Mouse (Mus musculus): Measurements from ENCODE around the gene Vmn1r189. TPM values are rescaled to one million over a fixed set of nuclear protein-coding genes. Genes with fewer than 3 reads are reported as not detected.

The Vmn1r189 gene
- polyA plus RNA-seq, 1 experiment = not detected

- TF ChIP-seq POLR2A (IDR thresholded peaks at IDR 0.05; ENCODE audit: control insufficient read depth, low read depth, low read length) (no peak), CTCF (IDR thresholded peaks at IDR 0.05; ENCODE audit: control insufficient read depth, insufficient read depth, insufficient replicate concordance, low read depth, low read length) (peak; percentile 53; the same call in 1 of the 2 replicates)
- no peak overlapping the region for H3K27ac ChIP-seq (ENCODE audit: control insufficient read depth, insufficient read depth, low read depth, low read length)
These were observed 54.8 kb downstream of the Vmn1r189 start for GRCm38 (mm10) chr13:22050591-22051522.

More at GRCm38 (mm10) chr13:22050591-22051522, 54.8 kb downstream of the Vmn1r189 start:
- Histone ChIP-seq H3K4me1 (ENCODE audit: control insufficient read depth, insufficient read depth, low read length) (peaks cover 6% of the 10 kb centered on the region), H3K36me3 (ENCODE audit: control insufficient read depth, insufficient read depth, low read length) (no peaks in the 10 kb centered on the region), H3K4me3 (ENCODE audit: control insufficient read depth, low read depth, low read length) (peak overlapping the region; percentile 42), H3K27me3 (ENCODE audit: control insufficient read depth, insufficient read depth, low read length) (no peaks in the 10 kb centered on the region)

Other genes with a start within 250 kb of the Vmn1r189 start
- gene Zfp184, start 160.7 kb downstream of the Vmn1r189 start, polyA plus RNA-seq (2012; rRNA removed) = 2.7 and 2.8 TPM in 2 replicates
- gene Pom121l2, start 124.6 kb downstream of the Vmn1r189 start, polyA plus RNA-seq (2012; rRNA removed) = 128 and 157 TPM in 2 replicates
- 0.05 and 0.22 TPM in 2 replicates for gene Prss16, start 96.1 kb downstream of the Vmn1r189 start, polyA plus RNA-seq (2012; rRNA removed)
- 1.8 and 3.7 TPM in 2 replicates for gene Hist1h2ah, start 70.3 kb downstream of the Vmn1r189 start, polyA plus RNA-seq (2012; rRNA removed)
- 10.0 and 11.3 TPM in 2 replicates for gene Hist1h2bk, start 70.0 kb downstream of the Vmn1r189 start, polyA plus RNA-seq (2012; rRNA removed)
- gene Hist1h4i, start 64.5 kb downstream of the Vmn1r189 start, polyA plus RNA-seq (2012; rRNA removed) = 3.7 and 6.6 TPM in 2 replicates
- 4.8 and 6.5 TPM in 2 replicates for gene Hist1h2ag, start 62.9 kb downstream of the Vmn1r189 start, polyA plus RNA-seq (2012; rRNA removed)
- gene Hist1h2bj, start 62.6 kb downstream of the Vmn1r189 start, polyA plus RNA-seq (2012; rRNA removed) = 7.9 and 8.5 TPM in 2 replicates
- not detected in 2 replicates for gene Vmn1r188, start 21.4 kb downstream of the Vmn1r189 start, polyA plus RNA-seq (2012; rRNA removed)
- gene Vmn1r191, start 78.1 kb upstream of the Vmn1r189 start, polyA plus RNA-seq (2012; rRNA removed) = not detected in 2 replicates
- not detected in 2 replicates for gene Vmn1r192, start 85.3 kb upstream of the Vmn1r189 start, polyA plus RNA-seq (2012; rRNA removed)
- not detected in 2 replicates for gene Vmn1r193, start 117.3 kb upstream of the Vmn1r189 start, polyA plus RNA-seq (2012; rRNA removed)
- not detected in 2 replicates for gene Vmn1r194, start 138.4 kb upstream of the Vmn1r189 start, polyA plus RNA-seq (2012; rRNA removed)
- gene Vmn1r195, start 164.7 kb upstream of the Vmn1r189 start, polyA plus RNA-seq (2012; rRNA removed) = not detected in 2 replicates
- gene Vmn1r196, start 184.1 kb upstream of the Vmn1r189 start, polyA plus RNA-seq (2012; rRNA removed) = not detected in 2 replicates
- not detected in 2 replicates for gene Vmn1r197, start 218.8 kb upstream of the Vmn1r189 start, polyA plus RNA-seq (2012; rRNA removed)
- not detected in 2 replicates for gene Vmn1r198, start 244.5 kb upstream of the Vmn1r189 start, polyA plus RNA-seq (2012; rRNA removed)

Data from testis, adult 2 months (tissue).